Mouse (Mus musculus): Measurements from ENCODE around the gene Ptk7. TPM values are rescaled to one million over a fixed set of nuclear protein-coding genes. Genes with fewer than 3 reads are reported as not detected.

The Ptk7 gene
- total RNA-seq, 2 experiments from 2014 or later, result 2.7 to 4.0 TPM

- intact Hi-C loops (cut with DNase I), result loop anchor here (5.0 to 10.0 kb wide), 2 partner anchors 93 to 209 kb away; partner anchors contain the start of gene Bicral
- DNase-seq, result peak; percentile 98 to 99
Measured at GRCm38 (mm10) chr17:46645561-46646321, 16.4 kb upstream of the Ptk7 start, which contains the start of the genes Klc4 and Mrpl2. TSS of gene Klc4 (minus strand) at chr17:46646022. TSS of gene Mrpl2 (plus strand) at chr17:46646229.

DNA sequence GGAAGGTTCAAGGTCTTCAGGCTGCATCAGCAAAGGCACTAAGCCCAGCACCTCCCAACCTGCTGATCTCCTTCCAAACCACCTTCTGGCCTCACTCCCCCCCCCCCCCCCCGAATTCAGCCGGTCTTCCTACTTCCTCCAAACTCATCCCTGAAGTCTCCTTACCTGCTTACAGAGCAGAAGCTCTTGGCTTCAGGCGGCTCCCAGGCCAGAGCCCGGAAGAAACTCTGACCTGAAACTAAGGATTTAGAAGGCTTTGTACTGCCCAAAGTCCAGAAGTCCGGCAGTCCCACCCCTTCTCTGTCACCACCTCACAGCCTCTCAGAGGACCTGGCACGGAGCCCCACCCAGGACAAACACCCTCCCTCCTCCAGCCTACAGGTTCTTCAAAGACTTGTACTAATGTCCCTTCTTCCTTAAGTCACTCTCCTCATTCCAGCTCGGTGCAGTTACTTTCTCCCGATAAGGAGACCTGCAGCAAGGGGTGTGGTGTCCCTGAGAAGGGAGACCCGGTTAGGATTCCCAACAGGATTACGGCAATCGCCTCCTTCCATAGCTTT is 15.7 kb upstream of the Ptk7 start:
- intact Hi-C loops (cut with DNase I), result loop anchor here (5.0 to 10.0 kb wide), 2 partner anchors 93 to 210 kb away; partner anchors contain the start of gene Bicral
- DNase-seq, result peak; percentile 61 to 62

GRCm38 (mm10) chr17:46644152-46644805 is 15.0 kb upstream of the Ptk7 start:
- intact Hi-C loops (cut with DNase I), result loop anchor here (10.0 kb wide), 1 partner anchor 211 kb away; the partner anchor contains the start of gene Bicral
- DNase-seq, result no peak

DNA sequence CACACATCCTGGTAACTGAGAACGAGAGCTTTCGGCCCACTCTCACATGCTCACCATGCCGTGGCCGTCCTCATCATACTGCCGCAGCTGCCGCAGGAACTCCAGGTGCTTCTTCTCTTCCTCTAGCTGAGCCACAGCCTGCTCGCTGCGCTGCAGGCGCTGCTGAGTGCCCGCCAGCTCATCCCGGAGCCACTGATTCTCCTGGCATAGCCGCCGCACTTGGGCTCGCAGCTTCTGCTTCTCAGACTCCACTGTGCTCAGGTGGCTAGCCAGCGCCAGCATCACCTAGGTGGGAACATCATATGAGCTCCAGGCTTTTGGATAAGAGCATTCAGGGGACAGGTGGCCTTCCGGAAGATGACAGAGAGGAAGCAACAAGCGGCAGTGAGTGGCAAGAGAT is 12.8 kb upstream of the Ptk7 start:
- DNase-seq, result no peak
- intact Hi-C loops (cut with DNase I), result loop anchor here (2.0 to 10.0 kb wide), 2 partner anchors 73 to 213 kb away; partner anchors contain the start of gene Bicral

DNA sequence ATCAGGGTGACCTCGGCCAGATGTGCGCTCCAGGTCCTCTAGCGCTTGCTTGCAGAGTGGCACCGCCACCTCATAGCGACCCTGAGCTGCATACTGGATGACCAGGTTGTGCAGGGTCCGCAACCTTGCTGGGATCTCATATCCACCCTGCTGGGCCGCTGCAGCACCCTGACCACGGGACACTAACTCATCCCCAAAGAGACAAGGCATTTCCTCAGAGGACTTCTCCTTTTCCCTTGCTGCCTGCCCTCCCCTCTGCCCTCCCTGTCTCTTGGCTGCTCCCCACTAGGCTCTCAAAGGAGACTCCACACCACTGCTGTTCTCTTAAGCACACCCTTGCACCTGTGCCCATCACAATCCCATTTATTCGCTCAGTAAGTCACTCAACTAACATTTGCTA is 10.6 kb upstream of the Ptk7 start:
- intact Hi-C loops (cut with DNase I), result loop anchor here (5.0 to 10.0 kb wide), 2 partner anchors 38 to 215 kb away; partner anchors contain the start of gene Bicral
- DNase-seq, result no peak

- DNase-seq, result peak; percentile 69 to 73
- intact Hi-C loops (cut with DNase I), result loop anchor here (1.0 to 5.0 kb wide), 2 partner anchors 35 to 112 kb away; no protein-coding TSS in a partner anchor
Measured at GRCm38 (mm10) chr17:46636831-46637523, 7.7 kb upstream of the Ptk7 start.

GRCm38 (mm10) chr17:46629685-46630441 is 559 bp upstream of the Ptk7 start:
- peak; percentile 36 to 48 for DNase-seq
- intact Hi-C loops (cut with DNase I), result no loop called here

DNA sequence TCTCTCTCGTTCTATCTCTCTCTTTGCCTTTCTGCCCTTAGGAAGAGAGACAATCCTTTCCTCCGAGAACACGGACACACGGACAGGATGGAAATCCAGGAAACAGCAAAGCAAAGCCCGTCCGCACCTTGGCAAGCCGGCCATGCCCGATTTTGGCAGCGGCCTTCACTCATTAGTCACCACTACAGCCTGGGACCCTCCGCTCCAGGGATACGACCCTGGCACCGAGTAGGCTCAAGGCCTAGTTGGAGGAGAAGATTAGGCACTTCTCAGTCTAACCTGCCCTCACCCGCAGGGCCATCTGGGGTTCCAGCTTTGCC is 873 bp downstream of the Ptk7 start:
- no peak for DNase-seq
- intact Hi-C loops (cut with DNase I), result no loop called here

DNA sequence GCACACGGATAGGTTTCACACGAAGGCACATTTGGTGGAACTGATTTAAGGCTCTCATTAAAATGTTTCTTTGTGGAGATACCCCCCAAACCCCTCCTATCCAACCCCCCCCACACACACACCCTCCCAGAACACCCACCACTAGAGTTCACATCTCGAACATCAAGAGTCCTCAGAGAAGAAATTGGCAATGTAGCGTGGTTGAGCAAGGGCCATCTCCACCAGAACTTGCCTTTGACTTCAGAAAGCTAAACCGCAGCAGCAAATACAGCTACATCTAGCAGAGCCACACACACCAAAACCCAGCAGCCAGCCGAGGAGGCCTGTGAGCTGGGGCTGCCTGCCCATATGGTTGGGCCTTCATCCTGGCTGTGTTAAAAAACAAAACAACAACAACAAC is 1.9 kb downstream of the Ptk7 start:
- intact Hi-C loops (cut with DNase I), result no loop called here
- DNase-seq, result no peak

GRCm38 (mm10) chr17:46624598-46624997 is 4.7 kb downstream of the Ptk7 start:
- no peak for DNase-seq
- intact Hi-C loops (cut with DNase I), result no loop called here

GRCm38 (mm10) chr17:46623819-46624557 is 5.3 kb downstream of the Ptk7 start:
- DNase-seq, result no peak

GRCm38 (mm10) chr17:46622269-46622668 is 7.0 kb downstream of the Ptk7 start:
- DNase-seq, result no peak
- intact Hi-C loops (cut with DNase I), result no loop called here

More at GRCm38 (mm10) chr17:46623819-46624557, 5.3 kb downstream of the Ptk7 start:
- intact Hi-C loops (cut with DNase I), result no loop called here

- DNase-seq, result peak; percentile 57 to 58
- intact Hi-C loops (cut with DNase I), result no loop called here
Measured at GRCm38 (mm10) chr17:46621324-46621723, 8.0 kb downstream of the Ptk7 start.

DNA sequence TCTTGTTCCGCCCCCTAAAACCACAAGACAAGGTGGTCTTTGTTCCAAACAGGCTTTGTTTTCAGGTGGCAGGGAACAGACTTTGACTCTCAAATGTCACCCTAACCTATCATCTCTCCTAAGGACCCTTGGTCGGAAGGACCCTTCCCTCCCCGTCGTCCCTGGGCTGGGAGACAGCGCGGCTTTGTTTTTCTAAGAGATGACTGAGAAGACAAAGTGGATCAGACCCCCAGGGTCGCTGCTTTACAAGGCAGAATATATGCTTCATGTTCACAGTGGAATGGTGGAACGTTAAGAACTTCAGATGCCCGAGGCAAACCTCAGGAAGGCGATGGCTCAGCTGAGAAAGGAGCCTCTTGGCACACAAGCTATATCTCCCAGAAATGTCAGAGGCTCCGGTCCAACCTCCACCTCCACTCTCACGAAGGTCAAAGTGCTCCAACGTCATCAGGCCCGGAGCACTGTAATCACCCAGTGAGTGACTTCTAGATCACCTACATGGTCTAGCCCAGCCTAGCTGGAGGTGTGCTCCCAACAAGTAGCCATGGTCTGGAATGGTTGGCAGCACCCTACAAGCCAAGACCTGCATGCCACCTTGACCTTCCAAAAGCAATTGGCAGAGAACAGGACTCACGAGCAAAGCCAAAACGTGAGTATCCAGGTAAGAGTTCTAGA is 9.5 kb downstream of the Ptk7 start:
- no peak for DNase-seq
- intact Hi-C loops (cut with DNase I), result no loop called here

GRCm38 (mm10) chr17:46618769-46619682 is 10.3 kb downstream of the Ptk7 start:
- no peak for DNase-seq
- intact Hi-C loops (cut with DNase I), result no loop called here

DNA sequence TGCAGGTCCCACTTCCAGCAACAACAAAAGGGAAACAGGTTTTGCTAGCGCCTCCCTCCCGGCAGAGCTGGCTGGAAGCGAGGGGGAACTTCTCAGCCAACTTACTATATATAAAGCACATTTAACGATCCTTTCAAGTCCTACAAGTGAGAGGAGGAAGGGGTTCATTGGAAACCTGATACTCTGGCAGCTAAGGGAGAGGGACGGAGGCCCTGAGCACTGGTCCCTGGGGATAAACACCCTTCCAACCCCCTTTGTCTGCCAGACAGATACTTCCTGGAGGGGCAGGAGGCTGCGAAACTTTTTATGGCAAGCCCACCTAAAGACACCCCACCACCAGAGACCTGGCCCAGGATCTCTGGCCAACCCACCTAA is 10.9 kb downstream of the Ptk7 start:
- intact Hi-C loops (cut with DNase I), result no loop called here
- no peak for DNase-seq

- no peak for DNase-seq
- intact Hi-C loops (cut with DNase I), result no loop called here
Measured at GRCm38 (mm10) chr17:46617799-46618198, 11.5 kb downstream of the Ptk7 start.

DNA sequence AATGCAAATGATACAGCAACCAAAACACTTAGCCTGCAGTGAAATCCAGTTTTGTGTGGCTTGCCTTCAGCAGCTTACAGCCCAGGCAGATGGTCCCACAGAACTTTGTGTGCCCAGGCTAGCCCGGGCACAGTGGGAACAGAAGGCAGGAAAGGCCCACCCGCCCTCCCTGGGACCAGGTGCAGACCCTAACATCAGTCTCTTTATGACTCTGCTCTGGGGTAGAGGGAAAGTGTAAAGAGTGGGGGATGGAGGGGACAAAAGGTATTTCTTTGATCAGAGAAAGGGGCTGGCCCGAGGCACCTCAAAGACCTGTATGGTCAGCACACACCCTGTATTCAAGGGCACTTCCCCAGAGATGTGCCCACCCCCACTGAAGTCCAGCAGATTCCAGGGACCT is 16.1 kb downstream of the Ptk7 start:
- intact Hi-C loops (cut with DNase I), result no loop called here
- DNase-seq, result no peak
